Mouse (Mus musculus): ENCODE results near the gene Esp31.

Esp31 gene

GRCm38 (mm10) chr17:38639147-38639546 is at the start of gene Esp31:
Gene Esp31 (plus strand): TSS chr17:38639447.
- no peak for DNase-seq (ENCODE audit: extremely low spot score, low read depth, low spot score)

All from hindlimb bud, embryonic 11.5 days (tissue).